Mouse (Mus musculus) heart, adult 2 months (tissue): ENCODE measurements around the gene Atg101. TPM values are rescaled to one million over a fixed set of nuclear protein-coding genes. Genes with fewer than 3 reads are reported as not detected.

ENCODE experiments used
- DNase-seq, 2 experiments: peaks; one replicate each; pipeline ENCODE4 v3.0.0; 2021
- H3K27ac ChIP-seq: fragments of 200-600 bp; 2 replicates; pipeline ENCODE4 v1.8.1; 2022
- H3K27me3 ChIP-seq: fragments of 200-500 bp; 2 replicates; pipeline ENCODE4 v1.6.1; 2012; ENCODE audit warnings: mild to moderate bottlenecking, low read length, inconsistent platforms, mixed read lengths; ENCODE audit not compliant: control insufficient read depth, insufficient read depth
- H3K36me3 ChIP-seq: fragments of 200-500 bp; 2 replicates; pipeline ENCODE4 v1.6.1; 2012; ENCODE audit warnings: low read length, inconsistent platforms; ENCODE audit not compliant: control insufficient read depth, insufficient read depth
- H3K4me1 ChIP-seq: fragments of 200-500 bp; 2 replicates; pipeline ENCODE4 v1.6.1; 2011; ENCODE audit warnings: low read length; ENCODE audit not compliant: control insufficient read depth, insufficient read depth
- H3K4me3 ChIP-seq: fragments of 200-600 bp; 2 replicates; pipeline ENCODE4 v1.8.1; 2022
- H3K79me2 ChIP-seq: fragments of 200-500 bp; replicated peaks from 2 replicates; pipeline ENCODE4 v1.6.1; 2012; ENCODE audit warnings: mild to moderate bottlenecking, inconsistent platforms, low read length, moderate library complexity, mixed read lengths; ENCODE audit not compliant: control insufficient read depth, insufficient read depth
- H3K9ac ChIP-seq: fragments of 200-500 bp; 2 replicates; pipeline ENCODE4 v1.6.1; 2012; ENCODE audit warnings: low read depth, mild to moderate bottlenecking, control low read depth, inconsistent platforms, low read length, mixed read lengths
- CTCF ChIP-seq: fragments of 200-600 bp; IDR thresholded peaks from 2 replicates; pipeline ENCODE4 v1.8.1; 2022; ENCODE audit warnings: antibody characterized with exemption, mild to moderate bottlenecking, moderate library complexity
- EP300 ChIP-seq: fragments of 200-500 bp; IDR thresholded peaks from 2 replicates; pipeline ENCODE4 v1.6.1; 2011; ENCODE audit warnings: low read depth, low read length, control low read depth; ENCODE audit not compliant: insufficient read depth
- POLR2A ChIP-seq: fragments of 200-500 bp; IDR thresholded peaks from 2 replicates; pipeline ENCODE4 v1.6.1; 2011; ENCODE audit warnings: mild to moderate bottlenecking, low read depth, low read length, control low read depth; ENCODE audit not compliant: insufficient read depth
- WGBS: fragments of 180-500 bp; shearing (Covaris S2); methylation state at CpG from one replicate; pipeline ENCODE4 v1.1.7; 2018; 5-methylcytosine and 5-hydroxymethylcytosine counted together
- intact Hi-C: fragments of 180-260 bp; cut with DNase I; formaldehyde crosslinking; loops from one replicate; pipeline ENCODE4 v1.15.1; 2025
- polyA plus RNA-seq: library from polyadenylated mRNA; depleted of rRNA; stranded (reverse); fragments of >200 nt; gene quantifications from 2 replicates; pipeline ENCODE4 v1.2.3, GENCODE M21; 2012
- total RNA-seq, 2 experiments: library from RNA; stranded (reverse); gene quantifications; 2 replicates each; pipeline ENCODE4 v1.2.3; 2021

Gene Atg101
- total and polyA plus RNA-seq, 3 experiments, result 21.2 to 26.4 (median 22.4) TPM

GRCm38 (mm10) chr15:101251930-101252329 lies 32.1 kb upstream of the Atg101 start:
- no peak for DNase-seq
- intact Hi-C loops, result no loop called here
- Histone ChIP-seq H3K27me3 (no peaks in the 10 kb centered on the region), H3K4me1 (peaks cover 16% of the 10 kb centered on the region), H3K4me3 (no peak overlapping the region), H3K9ac (no peak overlapping the region), H3K36me3 (no peaks in the 10 kb centered on the region; the same call in 1 of the 2 replicates), H3K27ac (no peak overlapping the region), H3K79me2 (no peaks in the 10 kb centered on the region)
- WGBS, result 98% methylated on average over 5 of the region's 5 CpGs
- TF ChIP-seq CTCF (no peak), EP300 (no peak), POLR2A (no peak)

- H3K36me3 ChIP-seq, result no peaks in the 10 kb centered on the region
- whole genome bisulfite sequencing, result 77% methylated on average over 6 of the region's 6 CpGs
- no peaks in the 10 kb centered on the region for H3K27me3 ChIP-seq
- H3K9ac ChIP-seq, result no peak overlapping the region
- DNase-seq, result no peak
- H3K27ac ChIP-seq, result no peak overlapping the region
- no peak for TF ChIP-seq POLR2A
- TF ChIP-seq EP300, result no peak
- TF ChIP-seq CTCF, result no peak
- H3K4me3 ChIP-seq, result no peak overlapping the region
- H3K4me1 ChIP-seq, result peaks cover 13% of the 10 kb centered on the region
- intact Hi-C loops, result no loop called here
- no peaks in the 10 kb centered on the region for H3K79me2 ChIP-seq
These were observed 31.5 kb upstream of the Atg101 start for GRCm38 (mm10) chr15:101252614-101253013.

DNA sequence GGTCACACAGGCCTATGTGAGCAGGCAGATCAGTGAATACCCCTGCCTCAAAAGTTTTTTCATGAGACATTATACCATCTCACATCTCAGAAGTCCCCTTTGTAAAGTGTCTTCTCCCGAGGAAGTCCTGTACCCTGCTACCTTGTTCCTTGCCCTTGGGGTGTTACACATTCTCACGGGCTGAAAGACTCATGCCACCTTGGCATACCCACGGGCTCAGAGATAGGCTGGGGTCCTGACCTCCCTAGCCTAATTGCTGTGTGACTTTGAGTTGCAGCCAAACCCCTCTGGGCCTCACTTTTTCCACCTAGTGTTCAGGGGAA lies 30.5 kb upstream of the Atg101 start:
- Histone ChIP-seq H3K4me1 (peaks cover 6% of the 10 kb centered on the region), H3K79me2 (no peaks in the 10 kb centered on the region), H3K4me3 (peak overlapping the region; percentile 73), H3K27me3 (no peaks in the 10 kb centered on the region), H3K9ac (peak overlapping the region; percentile 31), H3K36me3 (no peaks in the 10 kb centered on the region), H3K27ac (peak overlapping the region; percentile 71)
- 31% methylated on average over 3 of the region's 3 CpGs for WGBS
- intact Hi-C loops, result no loop called here
- TF ChIP-seq CTCF (no peak), POLR2A (no peak), EP300 (no peak)
- no peak for DNase-seq

GRCm38 (mm10) chr15:101253886-101254795 lies 29.9 kb upstream of the Atg101 start, which contains the start of gene Nr4a1:
Gene Nr4a1, plus strand, starts transcription at chr15:101254269.
- H3K36me3 ChIP-seq, result no peaks in the 10 kb centered on the region
- no peak for TF ChIP-seq CTCF
- peak; percentile 34; the same call in 1 of the 2 replicates for TF ChIP-seq EP300
- TF ChIP-seq POLR2A, result peak; percentile 35; the same call in 1 of the 2 replicates
- H3K27me3 ChIP-seq, result no peaks in the 10 kb centered on the region
- H3K4me1 ChIP-seq, result peaks cover 6% of the 10 kb centered on the region
- H3K27ac ChIP-seq, result peak within 1 kb of the TSS; percentile 80
- H3K79me2 ChIP-seq, result no peaks in the 10 kb centered on the region
- intact Hi-C loops, result no loop called here
- DNase-seq, result peak; percentile 88 to 91
- peak within 1 kb of the TSS; percentile 80 for H3K9ac ChIP-seq
- 3% methylated on average over 80 of the region's 82 CpGs for WGBS
- peak within 1 kb of the TSS; percentile 73 for H3K4me3 ChIP-seq

- intact Hi-C loops, result no loop called here
- H3K9ac ChIP-seq, result no peak overlapping the region
- peaks cover 14% of the 10 kb centered on the region for H3K4me1 ChIP-seq
- H3K79me2 ChIP-seq, result no peaks in the 10 kb centered on the region
- no peak overlapping the region for H3K4me3 ChIP-seq
- no peaks in the 10 kb centered on the region for H3K36me3 ChIP-seq
- H3K27me3 ChIP-seq, result no peaks in the 10 kb centered on the region
- DNase-seq, result no peak
- TF ChIP-seq CTCF, result no peak
- WGBS, result 77% methylated on average over 7 of the region's 7 CpGs
- no peak overlapping the region for H3K27ac ChIP-seq
These were observed 28.1 kb upstream of the Atg101 start for GRCm38 (mm10) chr15:101255842-101256462.

DNA sequence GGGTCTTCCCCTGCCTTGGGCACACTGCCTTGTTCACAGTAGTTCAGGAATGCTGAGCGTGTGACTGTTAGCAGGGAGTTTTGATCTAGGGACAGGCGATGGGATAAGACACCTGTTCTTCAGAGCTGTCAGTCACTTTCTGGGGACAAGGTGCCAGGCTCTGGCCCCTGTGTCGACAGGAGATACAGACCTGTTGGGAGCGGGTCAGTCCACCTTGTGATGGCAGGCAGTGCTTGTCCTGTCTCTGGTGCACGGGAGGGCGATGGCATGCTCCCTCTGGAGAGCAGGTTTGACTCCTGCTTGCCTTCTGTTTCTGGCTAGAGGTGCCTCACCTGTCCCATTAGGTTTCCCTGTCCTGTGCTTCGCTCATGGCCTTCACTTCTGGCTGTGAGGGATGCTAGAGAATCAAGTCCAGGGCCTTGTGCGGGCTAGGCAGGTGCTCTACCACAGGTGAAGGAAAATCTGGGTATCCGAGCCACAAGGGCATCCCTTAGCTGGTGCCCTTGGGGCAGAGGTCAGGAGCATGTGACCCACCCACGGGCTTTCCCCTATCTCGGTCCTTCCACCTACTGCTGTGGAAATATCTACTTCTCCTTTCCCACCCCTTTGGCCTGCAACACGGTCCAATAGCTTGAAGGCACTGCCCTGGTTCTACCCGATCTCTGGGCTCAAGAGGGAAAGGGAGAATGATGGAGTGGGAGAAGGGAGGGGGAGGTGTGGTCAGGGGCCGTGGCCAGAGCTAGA lies 27.4 kb upstream of the Atg101 start:
- intact Hi-C loops, result no loop called here
- Histone ChIP-seq H3K27me3 (no peaks in the 10 kb centered on the region), H3K4me1 (peaks cover 18% of the 10 kb centered on the region), H3K36me3 (no peaks in the 10 kb centered on the region), H3K9ac (no peak overlapping the region), H3K4me3 (no peak overlapping the region), H3K27ac (no peak overlapping the region), H3K79me2 (no peaks in the 10 kb centered on the region)
- 73% methylated on average over 14 of the region's 14 CpGs for WGBS
- DNase-seq, result no peak
- TF ChIP-seq EP300 (no peak), POLR2A (no peak), CTCF (no peak)
